Mouse (Mus musculus) heart, adult 2 months (tissue): ENCODE results near the gene Ubqln4.

Source experiments
- CTCF ChIP-seq: fragments of 200-600 bp; IDR thresholded peaks from 2 replicates; pipeline ENCODE4 v1.8.1; 2022; ENCODE audit warnings: antibody characterized with exemption, mild to moderate bottlenecking, moderate library complexity
- EP300 ChIP-seq: fragments of 200-500 bp; IDR thresholded peaks from 2 replicates; pipeline ENCODE4 v1.6.1; 2011; ENCODE audit warnings: low read depth, low read length, control low read depth; ENCODE audit not compliant: insufficient read depth
- POLR2A ChIP-seq: fragments of 200-500 bp; IDR thresholded peaks from 2 replicates; pipeline ENCODE4 v1.6.1; 2011; ENCODE audit warnings: mild to moderate bottlenecking, low read depth, low read length, control low read depth; ENCODE audit not compliant: insufficient read depth

GRCm38 (mm10) chr3:88536103-88536930, 17.2 kb upstream of the Ubqln4 start:
- peak; percentile 3; the same call in 1 of the 2 replicates for TF ChIP-seq CTCF
- peak; percentile 29; the same call in 1 of the 2 replicates for TF ChIP-seq EP300
- TF ChIP-seq POLR2A: peak; percentile 91
